Mouse (Mus musculus) kidney, postnatal 10 days (tissue): Measurements from ENCODE around the gene Sco1.
A peak's percentile ranks its signal among the peaks of the same experiment; 100 is the strongest.
"Not testable (repeated sequence)": the region's sequence is repeated elsewhere in the genome, so short reads cannot be mapped to it uniquely, and the experiment has no call there.

ENCODE experiments used
- DNase-seq: peaks from one replicate; pipeline ENCODE4 v3.0.0; 2021; ENCODE audit warnings: mixed read lengths

Gene Sco1

DNA sequence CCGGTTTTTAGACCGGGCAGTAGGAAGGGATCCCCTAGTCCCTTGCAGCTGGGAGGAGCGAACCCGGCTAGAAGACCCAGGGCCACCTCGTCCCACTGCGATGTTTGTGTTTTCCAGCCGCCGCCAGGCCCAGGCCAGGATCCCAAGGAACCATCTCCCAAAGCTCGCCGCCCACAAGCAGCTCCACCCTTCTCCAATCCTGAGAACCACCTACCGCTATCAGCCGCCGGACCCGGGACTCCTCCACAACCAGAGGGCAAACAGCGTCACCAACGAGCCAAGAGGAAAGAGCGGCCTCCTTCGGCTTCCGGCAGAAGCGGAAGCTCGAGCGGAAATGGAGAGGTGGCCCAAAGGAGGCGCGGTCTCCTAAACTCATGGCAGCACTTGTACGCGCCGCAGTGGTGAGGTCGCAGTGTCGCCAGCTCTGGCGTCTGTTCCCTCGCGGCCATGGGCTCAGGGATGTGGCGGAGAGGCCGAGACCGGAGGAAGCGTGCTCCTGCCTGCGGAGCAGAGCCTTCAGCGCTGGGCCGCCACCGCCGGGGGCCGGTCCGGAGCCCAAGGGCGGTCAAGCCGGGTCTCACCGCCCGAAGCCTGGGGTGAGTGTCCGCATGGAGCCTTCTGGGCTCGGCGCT lies at the start of gene Sco1, which contains the start of gene Adprm:
Sco1 (plus strand) TSS at position 350 of the 632 bp plus-strand sequence.
Adprm (minus strand) TSS at position 274 of the 632 bp plus-strand sequence.
- peak; percentile 92 for DNase-seq

DNA sequence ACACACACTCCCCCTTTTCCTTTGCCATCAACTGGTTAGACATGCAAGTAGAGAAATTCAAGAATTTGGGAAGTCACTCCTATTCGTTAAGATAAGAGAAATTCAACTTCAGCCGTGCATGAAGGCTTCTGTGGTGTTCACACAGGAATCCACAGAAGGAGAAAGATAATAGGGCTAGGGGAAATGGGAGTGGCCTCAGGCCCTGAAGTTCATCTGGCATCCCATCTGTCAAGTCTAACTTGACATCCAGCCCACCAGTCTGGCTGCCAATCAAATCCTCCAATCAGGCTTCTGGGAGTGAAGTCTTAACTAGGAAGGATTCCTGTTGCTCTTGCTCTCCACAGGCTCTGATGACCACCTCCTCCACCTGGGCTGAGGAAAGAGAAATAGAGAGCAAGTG lies 49.6 kb upstream of the Sco1 start:
- DNase-seq = no peak

DNA sequence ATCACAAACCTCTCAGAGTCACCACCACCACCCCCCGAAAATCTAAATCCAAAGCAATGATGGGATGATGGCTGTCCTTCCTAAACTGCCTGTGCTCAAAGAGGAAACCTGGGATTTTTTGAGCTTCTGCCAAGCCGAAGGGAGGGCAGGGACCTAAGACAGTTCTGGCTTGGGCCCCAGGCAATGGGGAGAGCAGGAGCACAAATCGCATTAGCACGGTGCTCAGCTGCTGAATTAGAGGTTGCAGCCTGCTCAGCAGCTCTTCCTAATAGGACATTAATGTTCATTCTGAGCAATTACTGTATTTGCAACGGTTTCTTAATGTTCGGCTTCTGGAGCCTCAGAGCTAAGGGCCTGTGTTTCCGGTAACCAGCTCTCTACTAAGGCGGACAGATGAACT lies 44.5 kb upstream of the Sco1 start:
- DNase-seq = no peak

DNA sequence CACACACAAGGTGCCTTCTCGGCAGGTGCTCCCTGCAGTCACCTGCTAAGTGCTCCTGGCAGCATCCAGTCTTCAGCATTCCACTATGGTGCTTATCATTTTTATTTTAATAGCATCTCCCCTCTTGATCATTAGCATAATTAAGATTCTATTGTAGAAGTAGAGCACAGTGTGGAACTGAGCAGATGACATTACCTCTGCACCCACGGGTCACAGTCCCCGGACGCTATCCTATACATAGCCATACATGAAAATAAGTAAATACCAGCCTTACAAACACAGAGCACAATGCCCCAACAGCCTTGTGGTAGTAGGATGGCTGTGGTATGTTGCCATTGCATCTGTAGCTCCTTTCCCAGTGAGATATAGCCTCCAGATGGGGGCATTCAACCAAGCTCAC lies 43.9 kb upstream of the Sco1 start:
- no peak for DNase-seq

DNA sequence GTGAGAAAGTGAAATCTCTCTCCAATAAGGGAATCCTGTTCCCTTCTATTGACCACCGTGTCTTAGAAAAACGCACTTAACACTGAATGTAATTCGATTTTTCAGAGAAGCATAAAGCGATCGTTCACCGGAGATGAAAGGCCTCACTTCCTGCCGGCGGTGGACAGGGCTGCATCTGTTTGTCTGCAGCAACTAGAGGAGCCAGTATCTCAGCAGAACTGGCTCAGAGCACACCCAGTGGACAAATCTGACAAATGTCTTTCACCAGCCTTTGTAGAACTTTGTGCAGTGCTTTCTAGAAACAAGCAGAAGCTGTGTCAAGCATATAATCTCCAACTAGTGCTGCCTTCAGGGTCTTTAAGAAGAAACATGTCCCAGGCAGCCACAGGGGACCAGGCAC lies 42.0 kb upstream of the Sco1 start:
- DNase-seq = peak; percentile 21

DNA sequence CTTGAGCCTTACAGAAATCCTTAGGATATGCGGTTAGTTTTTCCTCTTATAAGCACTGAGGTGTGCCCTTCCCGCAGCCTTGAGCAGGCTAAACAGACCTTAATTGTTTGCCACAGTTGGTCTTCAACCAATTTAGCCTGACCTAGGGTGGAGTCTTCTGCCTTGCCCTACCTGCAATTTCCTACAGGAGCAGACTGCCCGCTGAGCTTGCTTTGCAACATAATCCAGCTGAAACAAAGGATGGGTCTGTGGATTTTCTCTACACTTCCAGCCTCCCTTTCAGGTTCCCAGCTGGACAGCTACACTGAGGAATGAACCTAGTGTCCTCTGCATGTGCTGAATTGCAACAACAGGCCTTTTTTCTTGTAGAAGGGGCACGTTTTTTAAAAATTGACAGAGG lies 40.8 kb upstream of the Sco1 start:
- no peak for DNase-seq

DNA sequence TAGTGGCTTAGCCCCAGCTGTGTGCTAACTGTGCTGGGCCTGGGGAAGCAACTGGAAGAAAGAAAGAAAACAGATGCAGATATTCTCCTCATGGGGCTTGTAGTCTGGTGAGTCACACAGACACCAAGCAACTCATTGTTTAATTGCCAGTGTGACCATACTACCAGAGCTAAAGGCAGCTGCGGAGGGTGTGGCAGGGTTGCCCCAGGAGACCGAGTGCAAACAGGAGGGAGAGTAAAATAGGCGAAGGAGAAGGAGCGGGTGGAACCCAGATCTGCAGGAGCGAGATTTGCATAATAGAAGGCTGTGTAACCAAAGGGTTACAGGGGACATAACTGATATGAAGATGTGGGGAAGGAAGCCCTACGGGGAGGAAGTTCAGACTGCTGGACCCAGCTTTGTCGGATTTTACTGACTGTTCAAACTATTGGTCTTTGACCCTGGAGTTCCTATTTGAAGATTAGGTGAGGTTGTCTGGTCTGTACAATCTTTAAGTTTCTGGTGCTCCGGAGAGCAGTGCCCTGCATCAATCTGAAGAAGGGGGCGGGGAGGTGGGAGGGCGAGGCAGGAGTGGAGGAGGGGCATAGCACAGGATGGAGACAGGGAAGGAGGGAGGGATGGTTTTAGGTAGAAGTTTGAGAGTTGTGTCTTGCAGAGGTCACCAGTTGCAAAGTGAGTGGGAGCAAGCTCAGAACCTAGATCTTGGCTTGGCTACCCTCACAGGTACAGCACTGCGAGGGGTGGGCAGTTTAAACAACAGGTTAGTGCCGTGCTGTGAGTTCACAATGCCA lies 34.5 kb upstream of the Sco1 start:
- no peak for DNase-seq

DNA sequence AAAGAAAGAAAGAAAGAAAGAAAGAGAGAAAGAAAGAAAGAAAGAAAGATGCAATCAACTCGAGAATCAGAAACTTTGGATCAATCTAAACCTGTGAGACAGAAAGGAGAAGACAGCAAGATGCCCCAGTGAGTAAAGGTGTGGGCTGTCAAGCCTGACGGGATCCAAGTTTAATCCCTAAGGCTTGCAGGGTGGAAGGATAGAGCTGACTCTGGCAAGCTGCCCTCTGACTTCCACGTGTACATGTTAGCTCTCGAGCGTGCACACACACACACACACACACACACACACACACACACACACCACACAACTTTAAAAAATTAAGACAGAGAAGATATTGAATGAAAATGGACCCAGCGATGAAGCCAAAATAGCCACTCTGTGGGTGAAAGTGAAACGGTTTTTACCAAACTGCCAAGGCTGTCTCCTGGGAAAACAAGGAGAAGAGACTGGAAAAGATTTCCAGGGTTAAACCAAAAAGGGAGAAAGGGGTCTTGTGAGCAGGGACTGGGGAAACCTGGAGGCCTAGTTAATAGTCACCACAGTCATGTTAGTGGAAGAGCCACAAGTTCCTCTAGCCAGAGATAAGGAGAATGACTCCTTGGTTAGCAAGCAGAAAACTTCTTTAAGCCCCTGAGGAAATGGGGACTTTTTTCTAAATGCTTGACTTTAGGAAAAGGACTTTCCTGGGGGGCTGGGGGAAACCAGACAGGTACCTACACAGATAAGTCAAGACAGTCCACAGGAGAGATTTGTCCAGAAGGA lies 32.6 kb upstream of the Sco1 start:
- DNase-seq = peak; percentile 50

DNA sequence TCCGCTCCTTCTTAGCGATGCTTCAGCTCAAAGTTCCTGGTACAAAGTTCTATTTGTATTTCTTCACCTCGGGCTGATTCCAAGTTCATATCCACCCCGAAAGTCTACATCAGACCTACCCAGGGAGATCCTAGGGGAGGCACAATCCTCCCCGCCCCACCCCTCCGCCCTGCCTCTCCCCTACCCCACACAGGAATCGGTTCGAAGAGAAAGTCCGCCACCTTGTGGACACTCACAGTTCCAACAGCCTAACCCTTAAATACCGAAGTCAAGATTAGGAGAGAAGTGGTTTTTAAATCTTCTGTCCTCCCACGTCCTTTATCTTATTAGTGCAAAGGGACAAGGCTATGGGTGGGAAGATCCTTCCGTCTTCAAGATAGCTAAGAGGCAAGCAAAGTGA lies 31.5 kb upstream of the Sco1 start:
- peak; percentile 82 for DNase-seq

DNA sequence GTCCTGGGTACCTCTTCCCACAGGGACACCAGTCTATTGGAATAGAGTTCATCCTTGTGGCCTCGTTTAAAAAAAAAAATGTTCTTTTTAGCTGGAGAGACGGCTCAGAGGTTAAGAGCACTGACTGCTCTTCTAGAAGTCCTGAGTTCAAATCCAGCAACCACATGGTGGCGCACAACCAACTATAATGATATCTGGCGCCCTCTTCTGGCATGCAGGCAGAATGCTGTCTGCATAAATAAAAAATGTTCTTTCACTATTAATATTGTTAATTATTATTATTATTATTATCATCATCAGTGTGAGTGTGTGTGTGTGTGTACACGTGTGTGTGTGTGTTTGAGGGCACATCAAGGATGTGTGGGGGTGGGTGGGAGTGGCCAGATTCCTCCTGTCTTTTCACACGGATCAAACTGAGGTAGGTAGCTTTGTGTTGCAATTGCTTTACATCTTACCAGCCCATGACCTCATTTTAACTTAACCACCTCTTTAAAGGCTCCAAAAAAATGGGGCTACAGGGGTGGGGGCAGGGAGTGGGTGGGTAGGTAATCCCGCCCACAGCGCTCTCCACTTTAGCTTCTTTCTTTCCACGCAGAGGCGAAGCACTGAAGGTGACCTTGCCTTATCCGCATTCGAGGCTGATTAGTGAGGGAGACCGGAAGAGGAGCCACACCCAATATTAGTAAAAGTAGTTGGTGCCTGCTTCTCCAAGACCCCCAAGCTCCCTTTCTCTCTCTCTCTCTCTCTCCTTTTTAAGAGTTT lies 29.9 kb upstream of the Sco1 start:
- peak; percentile 21 for DNase-seq

DNA sequence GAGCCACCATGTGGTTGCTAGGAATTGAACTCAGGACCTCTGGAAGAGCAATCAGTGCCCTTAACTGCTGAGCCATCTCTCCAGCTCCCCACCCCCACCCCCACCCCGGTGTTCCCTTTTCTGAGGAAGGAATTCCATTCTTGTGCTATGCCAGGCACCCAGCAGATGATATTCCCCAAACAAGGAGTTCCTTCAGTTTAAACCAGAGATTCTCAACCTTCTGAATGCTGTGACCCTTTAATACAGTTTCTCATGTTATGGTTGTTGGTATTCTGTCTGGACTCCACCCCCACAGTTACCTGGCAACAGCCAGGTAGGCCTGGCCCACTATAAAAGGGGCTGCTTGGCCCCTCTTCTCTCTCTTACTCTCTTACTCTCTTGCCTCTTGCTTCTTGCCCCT lies 29.3 kb upstream of the Sco1 start:
- not testable (repeated sequence) for DNase-seq

DNA sequence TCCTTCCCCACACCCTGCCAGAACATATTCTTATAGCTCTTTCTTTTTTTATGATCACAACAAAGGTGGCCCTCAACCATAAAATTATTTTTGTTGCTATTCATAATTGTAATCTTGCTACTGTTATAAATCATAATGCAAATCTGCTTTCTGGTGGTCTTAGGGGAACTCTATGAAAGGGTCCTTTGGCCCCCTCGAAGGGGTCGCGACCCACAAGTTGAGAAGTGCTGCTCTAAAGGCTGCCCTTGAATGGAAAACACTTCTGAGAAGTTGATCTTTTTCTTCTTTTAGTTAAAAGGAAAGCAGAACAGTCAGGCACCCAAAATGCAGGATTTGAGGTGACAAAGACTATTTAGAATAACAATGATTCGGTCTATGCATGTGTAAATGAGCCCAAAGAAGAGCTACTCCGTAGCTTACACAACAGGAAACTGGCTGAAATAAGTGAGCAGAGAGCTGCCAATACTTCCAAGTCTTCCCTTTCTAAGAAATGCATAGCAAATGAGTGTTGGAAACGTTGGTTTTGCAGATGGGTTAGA lies 28.6 kb upstream of the Sco1 start:
- no peak for DNase-seq

DNA sequence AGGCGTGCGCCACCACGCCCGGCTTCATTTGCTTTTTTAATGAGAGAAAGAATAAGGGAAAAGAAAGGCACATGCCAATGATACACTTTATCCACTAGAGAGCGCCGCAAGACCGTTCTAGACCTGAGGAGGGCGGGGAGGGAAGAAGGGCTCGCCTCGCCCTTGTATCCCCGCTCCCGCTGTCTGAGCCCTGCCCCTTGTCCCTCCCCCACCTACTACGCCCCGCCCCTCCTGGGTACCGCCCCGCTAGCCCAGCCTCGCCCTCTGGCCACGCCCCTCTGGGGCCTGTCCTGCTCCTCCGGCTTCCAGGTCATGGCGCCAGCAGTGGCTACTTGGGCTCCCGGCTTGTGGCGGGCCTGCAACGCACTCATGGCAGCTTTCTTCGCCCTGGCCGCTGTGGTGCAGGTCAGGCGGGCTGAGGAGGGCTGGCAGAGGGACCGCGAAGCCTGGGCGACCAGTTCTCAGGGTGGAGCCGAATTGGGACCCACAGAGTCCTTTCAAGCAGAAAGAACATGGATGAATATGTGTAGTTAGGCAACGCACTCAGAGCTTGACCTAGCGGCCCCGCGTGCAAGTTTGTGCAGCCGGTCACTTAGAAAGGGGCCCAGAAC lies 27.5 kb upstream of the Sco1 start, which contains the start of gene Tmem220:
Tmem220 (plus strand) TSS at position 288 of the 611 bp plus-strand sequence.
- peak; percentile 98 for DNase-seq

DNA sequence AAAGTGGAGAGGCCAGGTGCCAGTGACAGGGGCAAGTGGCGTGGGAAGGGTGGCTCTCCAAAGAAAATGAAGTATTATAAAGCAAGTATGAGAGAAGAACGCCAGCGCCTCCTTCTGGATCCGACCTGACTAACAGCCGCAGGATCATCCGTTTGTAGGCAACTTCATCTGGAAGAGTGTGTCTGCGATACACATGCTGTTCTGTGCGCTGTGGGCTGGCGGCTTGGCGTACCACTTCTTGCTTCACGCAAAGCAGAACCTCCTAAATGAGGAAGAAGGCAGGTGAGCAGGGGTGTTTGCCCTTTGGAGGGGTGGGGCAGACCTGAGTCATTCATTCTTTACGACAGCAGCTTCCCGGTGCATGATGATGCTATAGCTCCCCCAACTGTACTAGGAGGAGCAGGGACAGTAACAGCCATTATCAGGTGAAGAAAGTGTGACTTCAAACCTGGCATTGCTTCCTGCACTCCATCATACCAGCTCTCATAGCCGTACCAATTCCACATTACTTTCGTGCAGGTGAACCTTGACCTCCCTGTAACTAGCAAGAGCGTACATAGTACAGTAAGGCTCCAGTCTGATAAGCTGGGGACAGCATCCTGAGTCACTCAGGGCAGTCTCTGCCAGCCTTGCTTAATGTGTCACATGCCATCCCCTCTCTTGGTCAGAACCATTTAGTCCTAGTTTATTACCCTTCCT lies 21.4 kb upstream of the Sco1 start:
- no peak for DNase-seq

DNA sequence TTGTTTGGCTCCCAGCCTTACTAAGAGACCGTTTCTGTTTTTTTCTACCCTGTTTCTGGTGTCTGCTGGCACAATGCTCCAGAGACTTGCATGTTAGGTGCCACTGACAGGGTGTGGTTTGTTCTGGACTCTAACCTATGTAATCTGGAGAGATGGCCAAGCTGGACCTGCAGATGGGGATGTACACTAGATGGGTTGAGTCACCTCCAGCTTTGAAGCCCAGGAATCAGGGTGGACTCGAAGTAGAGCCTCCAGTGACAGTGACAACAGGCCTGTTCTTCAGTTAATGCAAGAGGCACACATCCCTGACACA lies 20.9 kb upstream of the Sco1 start:
- no peak for DNase-seq

DNA sequence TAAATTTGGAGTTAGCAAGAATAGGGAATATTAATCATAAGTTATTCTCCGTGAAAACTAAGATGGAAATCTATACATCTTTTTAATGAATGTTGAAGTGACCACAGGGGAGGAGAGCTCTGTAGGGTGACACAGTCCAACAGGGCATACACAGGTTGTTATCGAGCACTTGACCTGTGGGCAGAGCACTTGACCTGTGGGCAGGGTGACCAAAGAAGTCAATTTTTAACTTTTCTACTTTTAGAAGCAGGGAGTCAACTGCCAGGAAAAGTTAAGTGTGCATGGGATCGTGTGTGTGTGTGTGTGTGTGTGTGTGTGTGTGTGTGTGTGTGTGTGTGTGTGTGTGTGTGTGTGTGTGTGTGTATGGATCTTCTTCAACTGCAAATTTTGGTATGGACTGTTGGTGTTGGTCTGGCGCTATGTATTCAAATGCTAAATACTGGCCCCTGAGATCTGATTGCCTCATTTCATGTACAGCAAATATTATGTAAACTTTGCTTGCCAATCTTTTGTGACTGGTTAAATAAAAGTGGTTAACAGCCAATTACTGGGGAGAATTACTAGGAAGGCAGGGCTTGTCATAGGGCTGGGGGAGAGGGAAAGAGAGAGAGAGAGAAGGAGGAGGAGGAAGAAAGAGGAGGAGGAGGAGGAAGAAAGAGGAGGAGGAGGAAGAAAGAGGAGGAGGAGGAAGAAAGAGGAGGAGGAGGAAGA lies 17.5 kb upstream of the Sco1 start:
- no peak for DNase-seq

DNA sequence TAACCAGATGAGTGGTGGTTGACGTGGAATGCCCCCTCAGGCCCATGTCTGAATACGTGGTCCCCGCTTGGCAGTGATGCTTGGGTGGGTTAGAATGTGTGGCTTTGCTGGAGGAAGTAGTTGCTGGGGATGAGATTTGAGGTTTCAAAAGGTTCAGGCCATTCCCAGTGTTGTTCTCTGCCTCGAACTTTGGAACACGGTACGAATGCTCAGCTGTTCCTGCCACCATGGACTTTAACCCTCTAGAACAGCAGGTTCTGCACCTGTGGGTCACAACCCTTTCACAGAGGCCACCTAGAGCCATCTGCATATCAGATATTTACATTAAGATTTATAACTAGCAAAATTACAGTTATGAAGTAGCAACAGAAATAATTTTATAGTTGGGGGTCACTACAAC lies 16.2 kb upstream of the Sco1 start:
- no peak for DNase-seq

DNA sequence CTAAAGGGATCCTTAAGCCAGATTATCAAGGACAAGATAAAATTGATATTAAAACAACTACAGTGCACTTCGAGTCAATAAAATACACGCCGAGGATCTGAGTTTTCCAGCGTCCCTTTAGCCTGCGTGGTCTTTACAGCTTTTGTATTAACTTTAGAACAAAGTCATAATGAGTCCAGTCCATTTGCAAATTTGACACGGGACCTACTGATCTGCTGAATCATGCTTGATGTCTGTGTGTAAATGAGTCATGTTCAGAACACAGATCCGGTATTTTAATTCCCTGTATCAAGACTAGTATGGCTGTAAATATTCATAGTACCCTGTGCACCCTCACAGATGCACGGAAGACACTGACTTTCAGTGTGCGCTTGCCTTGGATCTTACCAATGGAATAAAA lies 15.6 kb upstream of the Sco1 start:
- no peak for DNase-seq

DNA sequence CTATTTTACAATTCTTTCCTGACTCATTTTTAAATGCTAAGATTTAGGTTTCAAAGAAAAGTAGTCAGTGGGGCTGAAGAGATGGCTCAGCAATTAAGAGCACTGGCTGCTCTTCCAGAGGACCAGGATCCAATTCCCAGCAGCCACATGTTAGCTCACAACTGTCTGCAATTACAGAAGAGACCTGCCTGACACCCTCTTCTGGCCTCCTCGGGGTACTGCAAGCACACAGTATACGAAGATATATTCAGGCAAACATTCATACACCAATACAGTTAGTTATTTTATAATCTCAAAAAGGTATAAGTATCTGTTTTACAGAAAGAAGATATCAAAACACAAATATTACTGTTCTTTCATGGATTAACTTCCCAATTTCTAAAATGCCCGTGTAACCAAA lies 12.7 kb upstream of the Sco1 start:
- DNase-seq = no peak

DNA sequence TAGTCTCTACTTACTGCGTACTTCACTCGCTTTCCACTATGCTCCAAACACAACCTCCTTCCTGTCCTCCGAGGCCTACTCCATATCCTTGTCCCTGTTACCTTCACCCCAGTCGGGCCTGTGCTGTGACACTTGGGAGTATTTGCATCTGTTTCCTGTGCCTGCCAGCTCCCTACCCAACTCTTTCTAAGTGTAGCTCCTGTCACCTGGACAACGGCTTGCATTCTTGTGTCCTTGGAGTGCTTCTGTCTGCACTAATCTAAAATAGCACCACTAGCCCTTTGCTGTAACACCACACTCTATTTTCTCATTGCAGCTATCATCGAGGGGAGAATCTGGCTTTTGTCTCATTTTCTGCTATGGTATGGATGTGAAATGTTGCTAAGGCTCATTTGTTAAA lies 12.0 kb upstream of the Sco1 start:
- DNase-seq = no peak

DNA sequence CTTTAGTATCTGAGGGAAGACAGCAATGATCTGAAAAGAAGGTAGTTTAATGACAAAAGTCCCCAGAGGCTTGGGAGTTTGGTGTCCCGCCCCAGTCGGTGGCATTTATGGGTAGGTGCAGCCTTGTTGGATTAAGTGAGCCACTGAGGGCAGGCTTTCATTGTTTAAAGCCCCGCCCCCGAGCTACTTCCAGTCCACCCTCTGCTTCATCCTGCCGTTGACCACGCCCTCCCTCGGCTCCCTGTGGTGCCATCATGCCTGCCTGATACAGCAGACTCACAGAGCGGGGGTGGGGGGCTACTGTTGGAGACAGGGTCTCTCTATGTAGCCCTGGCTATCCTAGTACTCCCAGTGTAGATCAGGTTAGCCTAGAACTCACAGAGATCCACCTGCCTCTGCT lies 9.5 kb upstream of the Sco1 start:
- DNase-seq = no peak
